Mouse (Mus musculus): ENCODE results near the gene Rgs7bp.

DNA sequence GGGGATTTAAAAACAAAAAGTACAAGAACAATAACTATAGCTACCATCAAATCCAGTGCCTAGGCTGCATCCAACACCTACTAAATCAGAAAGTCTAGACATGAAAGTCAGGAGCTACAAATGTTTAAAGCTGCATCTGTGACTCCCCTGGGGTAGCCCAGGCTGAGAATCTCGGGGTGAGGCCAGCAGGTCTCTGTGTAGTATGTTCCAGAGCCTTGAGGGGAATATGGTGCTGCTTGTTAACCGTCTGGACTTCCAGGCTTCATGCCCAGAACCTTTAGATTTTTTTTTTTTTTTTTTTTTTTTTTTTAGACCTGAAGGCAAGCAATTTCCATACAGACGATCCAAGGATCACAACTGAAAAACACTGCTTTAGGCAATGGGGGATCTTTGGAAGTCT lies 10.8 kb downstream of the Rgs7bp start:
- TF ChIP-seq CTCF (IDR thresholded peaks at IDR 0.05; ENCODE audit: borderline replicate concordance, control insufficient read depth, extremely low read depth, insufficient read depth, low read length, poor library complexity) (no peak), POLR2A (IDR thresholded peaks at IDR 0.05; ENCODE audit: control insufficient read depth, extremely low read depth, insufficient read depth, low read length, poor library complexity) (no peak)
